Mouse (Mus musculus) CH12.LX (cell line): Measurements from ENCODE around the gene Itgb7. TPM values are rescaled to one million over a fixed set of nuclear protein-coding genes. Genes with fewer than 3 reads are reported as not detected.

Experiments used
- DNase-seq: peaks from one replicate; pipeline ENCODE4 v3.0.0-alpha.2; 2013; ENCODE audit errors: extremely low read depth
- H3K27ac ChIP-seq: 2 replicates; pipeline ENCODE4 v1.5.1; 2012; ENCODE audit warnings: low read depth, mild to moderate bottlenecking, control low read depth, moderate library complexity; ENCODE audit not compliant: insufficient read depth
- H3K27me3 ChIP-seq: replicated peaks from 2 replicates; pipeline ENCODE3; 2012; ENCODE audit warnings: inconsistent platforms
- H3K36me3 ChIP-seq, 2 experiments: replicated peaks in 1 of 2; 2 replicates each; pipeline versions ENCODE3 to v1.6.1; 2012; ENCODE audit warnings: inconsistent platforms in 1 of 2, low read length in 1 of 2, mild to moderate bottlenecking in 1 of 2, mixed read lengths in 1 of 2, moderate library complexity in 1 of 2; ENCODE audit not compliant: control insufficient read depth in 1 of 2, insufficient read depth in 1 of 2
- H3K4me1 ChIP-seq, 2 experiments: 2 replicates each; pipeline ENCODE4 v1.6.1; 2012; ENCODE audit warnings: inconsistent platforms in 1 of 2, moderate library complexity in 1 of 2; ENCODE audit not compliant: insufficient read depth in 2 of 2, control insufficient read depth in 1 of 2
- H3K4me2 ChIP-seq: 2 replicates; pipeline ENCODE4 v1.6.1; 2012; ENCODE audit warnings: low read depth, mild to moderate bottlenecking, control low read depth; ENCODE audit not compliant: poor library complexity, insufficient read depth, severe bottlenecking
- H3K4me3 ChIP-seq, 3 experiments: fragments of 150-350 bp in 1 of 3; sonication (generic) in 1 of 3; replicated peaks in 1 of 3; 2 replicates each; pipeline versions ENCODE3 to v1.5.1; 2011 to 2012; ENCODE audit warnings: low read depth in 2 of 3, low read length in 2 of 3, mild to moderate bottlenecking in 2 of 3, moderate library complexity in 2 of 3, control low read depth in 1 of 3, improper control_type of control experiment in 1 of 3, inconsistent platforms in 1 of 3, mixed read lengths in 1 of 3; ENCODE audit not compliant: poor library complexity in 1 of 3
- H3K79me2 ChIP-seq: replicated peaks from 2 replicates; pipeline ENCODE4 v1.6.1; 2012; ENCODE audit warnings: mild to moderate bottlenecking, moderate library complexity; ENCODE audit not compliant: control insufficient read depth, poor library complexity, insufficient read depth, severe bottlenecking; ENCODE audit errors: extremely low read depth
- H3K9ac ChIP-seq: 2 replicates; pipeline ENCODE4 v1.6.1; 2012; ENCODE audit warnings: low read depth, mild to moderate bottlenecking, control low read depth, moderate library complexity; ENCODE audit not compliant: insufficient read depth
- H3K9me3 ChIP-seq: replicated peaks from 2 replicates; pipeline ENCODE3; 2012; ENCODE audit warnings: low read length, inconsistent platforms, mixed read lengths
- CHD2 ChIP-seq: IDR thresholded peaks from 2 replicates; pipeline ENCODE4 v1.6.1; 2011; ENCODE audit warnings: low read length, improper control_type of control experiment
- ETS1 ChIP-seq: conservative IDR thresholded peaks from 2 replicates; pipeline ENCODE4 v1.6.1; 2012; ENCODE audit warnings: low read depth, mild to moderate bottlenecking, inconsistent platforms, low read length, improper control_type of control experiment, moderate library complexity
- HCFC1 ChIP-seq: IDR thresholded peaks from 2 replicates; pipeline ENCODE4 v1.6.1; 2012; ENCODE audit warnings: low read depth, mild to moderate bottlenecking, inconsistent platforms, low read length, improper control_type of control experiment
- JUN ChIP-seq: IDR thresholded peaks from 2 replicates; pipeline ENCODE4 v1.6.1; 2011; ENCODE audit warnings: low read depth, mild to moderate bottlenecking, low read length, improper control_type of control experiment, moderate library complexity; ENCODE audit not compliant: insufficient read depth
- MAZ ChIP-seq: IDR thresholded peaks from 2 replicates; pipeline ENCODE4 v1.6.1; 2012; ENCODE audit warnings: low read depth, mild to moderate bottlenecking, inconsistent platforms, low read length, improper control_type of control experiment, moderate library complexity
- MEF2A ChIP-seq: IDR thresholded peaks from 2 replicates; pipeline ENCODE4 v1.6.1; 2014; ENCODE audit warnings: low read depth, mild to moderate bottlenecking, inconsistent platforms, low read length, improper control_type of control experiment, borderline replicate concordance
- MXI1 ChIP-seq: IDR thresholded peaks from 2 replicates; pipeline ENCODE4 v1.6.1; 2011; ENCODE audit warnings: mild to moderate bottlenecking, low read depth, low read length, improper control_type of control experiment
- MYC ChIP-seq: IDR thresholded peaks from 2 replicates; pipeline ENCODE4 v1.6.1; 2011; ENCODE audit warnings: low read depth, mild to moderate bottlenecking, improper control_type of control experiment, low read length
- NRF1 ChIP-seq: IDR thresholded peaks from 2 replicates; pipeline ENCODE4 v1.6.1; 2014; ENCODE audit warnings: low read depth, mild to moderate bottlenecking, inconsistent platforms, low read length, improper control_type of control experiment, moderate library complexity
- POLR2A ChIP-seq: IDR thresholded peaks from 2 replicates; pipeline ENCODE4 v1.6.1; 2011; ENCODE audit warnings: low read depth, mild to moderate bottlenecking, improper control_type of control experiment, low read length
- POLR2AphosphoS2 ChIP-seq: IDR thresholded peaks from 2 replicates; pipeline ENCODE4 v1.6.1; 2011; ENCODE audit warnings: low read depth, low read length, improper control_type of control experiment
- SIN3A ChIP-seq: IDR thresholded peaks from 2 replicates; pipeline ENCODE4 v1.6.1; 2012; ENCODE audit warnings: low read length, improper control_type of control experiment, inconsistent platforms
- TBP ChIP-seq: conservative IDR thresholded peaks from 2 replicates; pipeline ENCODE4 v1.6.1; 2011; ENCODE audit warnings: low read depth, low read length, improper control_type of control experiment
- TCF12 ChIP-seq: IDR thresholded peaks from 2 replicates; pipeline ENCODE4 v1.6.1; 2014; ENCODE audit warnings: low read depth, mild to moderate bottlenecking, inconsistent platforms, low read length, improper control_type of control experiment
- USF1 ChIP-seq: IDR thresholded peaks from 2 replicates; pipeline ENCODE4 v1.6.1; 2014; ENCODE audit warnings: low read depth, mild to moderate bottlenecking, inconsistent platforms, low read length, improper control_type of control experiment
- ZNF384 ChIP-seq: IDR thresholded peaks from 2 replicates; pipeline ENCODE4 v1.6.1; 2012; ENCODE audit warnings: low read depth, low read length, improper control_type of control experiment, inconsistent platforms
- dilution Hi-C: fragments of 300-500 bp; cut with MboI; formaldehyde crosslinking; loops from 2 replicates; pipeline ENCODE4 v1.14.3; 2020; ENCODE audit warnings: low sequenced_read_pairs; ENCODE audit not compliant: extremely low pct_unique_long_range_greater_than_20kb, extremely low pct_ligation_motif_present
- in situ Hi-C: fragments of 300-500 bp; cut with MboI; formaldehyde crosslinking; loops from 3 replicates; pipeline ENCODE4 v1.14.3; 2019; ENCODE audit warnings: low sequenced_read_pairs, low pct_ligation_motif_present, low pct_unique_long_range_greater_than_20kb, mixed read lengths
- polyA plus RNA-seq: library from polyadenylated mRNA; unstranded; fragments of >175 nt; gene quantifications from 2 replicates; pipeline ENCODE4 v1.2.1, GENCODE M21; 2012; ENCODE audit warnings: low read depth; ENCODE audit not compliant: insufficient read length
- total RNA-seq, 2 experiments: library from RNA; depleted of rRNA; stranded (reverse); fragments of 300-350 nt in 1 of 2; fragments of >200 nt in 1 of 2; gene quantifications; 2 replicates each; pipeline ENCODE4 v1.2.3; 2012 to 2014

Itgb7 gene
- total and polyA plus RNA-seq, 3 experiments = 1.8 to 17.7 (median 2.8) TPM

- no peak overlapping the region for H3K27ac ChIP-seq
- H3K79me2 ChIP-seq = no peaks in the 10 kb centered on the region
- dilution Hi-C loops = no loop called here
- TF ChIP-seq ZNF384 (peak; percentile 31), TBP (no peak)
- H3K4me1 ChIP-seq = peaks cover 5 to 26% of the 10 kb centered on the region in 2 experiments; a peak in 2 of 4 replicates
- DNase-seq = no peak
- peaks cover 80% of the 10 kb centered on the region for H3K27me3 ChIP-seq
- H3K4me2 ChIP-seq = peak overlapping the region; percentile 24
- no peaks in the 10 kb centered on the region for H3K36me3 ChIP-seq
- in situ Hi-C loops = no loop called here
- no peaks in the 10 kb centered on the region for H3K9me3 ChIP-seq
- H3K4me3 ChIP-seq = peak overlapping the region; percentile 16 to 55 (median 53)
- H3K9ac ChIP-seq = peak overlapping the region; percentile 57
Observed at GRCm38 (mm10) chr15:102248131-102248811, 16.5 kb upstream of the Itgb7 start.

- Histone ChIP-seq H3K27me3 (peaks cover 77% of the 10 kb centered on the region), H3K9ac (peak overlapping the region; percentile 57)
- DNase-seq = no peak
Observed at GRCm38 (mm10) chr15:102247252-102248130, 15.7 kb upstream of the Itgb7 start.

GRCm38 (mm10) chr15:102246866-102247251 lies 15.1 kb upstream of the Itgb7 start:
- in situ Hi-C loops = no loop called here

More at GRCm38 (mm10) chr15:102247252-102248130, 15.7 kb upstream of the Itgb7 start:
- H3K4me2 ChIP-seq = peak overlapping the region; percentile 24
- no peaks in the 10 kb centered on the region for H3K79me2 ChIP-seq
- H3K36me3 ChIP-seq = no peaks in the 10 kb centered on the region
- in situ Hi-C loops (no loop called here), dilution Hi-C loops (no loop called here)
- H3K9me3 ChIP-seq = no peaks in the 10 kb centered on the region
- no peak overlapping the region; the same call in 1 of the 2 replicates for H3K27ac ChIP-seq
- peak overlapping the region; percentile 53 to 61 (median 55) for H3K4me3 ChIP-seq
- H3K4me1 ChIP-seq = peaks cover 5 to 27% of the 10 kb centered on the region in 2 experiments; a peak in 2 of 4 replicates
- TF ChIP-seq MAZ = peak; percentile 27
- TF ChIP-seq CHD2 = peak; percentile 19
- no peak for TF ChIP-seq POLR2AphosphoS2
- TF ChIP-seq SIN3A = peak; percentile 34; the same call in 1 of the 2 replicates
- TF ChIP-seq MXI1 = 0 out of 2 replicates have a peak, but pooled peaks have one; percentile 5
- no peak for TF ChIP-seq MYC
- TF ChIP-seq, all 38 proteins: peak for 4

More at GRCm38 (mm10) chr15:102246866-102247251, 15.1 kb upstream of the Itgb7 start:
- Histone ChIP-seq H3K27ac (no peak overlapping the region), H3K4me3 (peak overlapping the region; percentile 53 to 57 (median 55)), H3K4me1 (peaks cover 5 to 27% of the 10 kb centered on the region in 2 experiments; a peak in 2 of 4 replicates), H3K27me3 (peaks cover 72% of the 10 kb centered on the region), H3K36me3 (no peaks in the 10 kb centered on the region), H3K4me2 (peak overlapping the region; percentile 79), H3K79me2 (no peaks in the 10 kb centered on the region), H3K9ac (no peak overlapping the region), H3K9me3 (no peaks in the 10 kb centered on the region)
- peak; percentile 54 for DNase-seq
- dilution Hi-C loops = no loop called here
- TF ChIP-seq POLR2A (0 out of 2 replicates have a peak, but pooled peaks have one; percentile 24), CHD2 (no peak), TCF12 (no peak), HCFC1 (no peak), JUN (no peak), ETS1 (no peak), MYC (0 out of 2 replicates have a peak, but pooled peaks have one; percentile 34), NRF1 (peak; percentile 80), TBP (no peak), MEF2A (no peak), USF1 (no peak)
